Mouse (Mus musculus): ENCODE results near the gene Clec3a. TPM values are rescaled to one million over a fixed set of nuclear protein-coding genes. Genes with fewer than 3 reads are reported as not detected.
A peak's percentile ranks its signal among the peaks of the same experiment; 100 is the strongest.

Gene Clec3a
- total RNA-seq (2014; rRNA removed) (not detected in 2 replicates), polyA plus RNA-seq (2015; fragmentation: Nextera tagmentation; extraction: Ambion mirVana) (0.38 TPM in 1 of 2 replicates, not detected in the other)

GRCm38 (mm10) chr8:114417786-114418185, at the start of gene Clec3a:
Gene Clec3a, plus strand, starts transcription at chr8:114418086.
- no peak within 1 kb of the TSS for H3K27ac ChIP-seq (ENCODE audit: low read depth, low read length)
- H3K4me1 ChIP-seq (ENCODE audit: insufficient read depth, low read length) = no peaks in the 10 kb centered on the region
- WGBS = 77% methylated on average over 8 of the region's 8 CpGs
- no peaks in the 10 kb centered on the region for H3K36me3 ChIP-seq (ENCODE audit: insufficient read depth, low read length)
- no peaks in the 10 kb centered on the region for H3K27me3 ChIP-seq (ENCODE audit: insufficient read depth, low read length)
- TF ChIP-seq CTCF (IDR thresholded peaks at IDR 0.05) = no peak
- no peak for ATAC-seq (ENCODE audit: low FRiP score)
- no peaks in the 10 kb centered on the region for H3K9me3 ChIP-seq (ENCODE audit: low read length)
- DNase-seq (ENCODE audit: low spot score) = no peak
- no peak within 1 kb of the TSS for H3K9ac ChIP-seq (replicated peaks; ENCODE audit: low read length, poor library complexity, severe bottlenecking)
- no peak within 1 kb of the TSS for H3K4me3 ChIP-seq (ENCODE audit: low read depth, low read length)
- H3K4me2 ChIP-seq (ENCODE audit: low read depth, low read length, poor library complexity, severe bottlenecking) = no peak within 1 kb of the TSS

- Histone ChIP-seq H3K9me3 (ENCODE audit: low read length) (no peaks in the 10 kb centered on the region), H3K27me3 (ENCODE audit: insufficient read depth, low read length) (no peaks in the 10 kb centered on the region), H3K27ac (ENCODE audit: low read depth, low read length) (no peak overlapping the region), H3K4me3 (ENCODE audit: low read depth, low read length) (no peak overlapping the region), H3K36me3 (ENCODE audit: insufficient read depth, low read length) (peaks cover 9% of the 10 kb centered on the region), H3K4me1 (ENCODE audit: insufficient read depth, low read length) (no peaks in the 10 kb centered on the region), H3K4me2 (ENCODE audit: low read depth, low read length, poor library complexity, severe bottlenecking) (peak overlapping the region; percentile 27), H3K9ac (replicated peaks; ENCODE audit: low read length, poor library complexity, severe bottlenecking) (no peak overlapping the region)
- peak; percentile 97 for TF ChIP-seq CTCF (IDR thresholded peaks at IDR 0.05)
- 39% methylated on average over 27 of the region's 27 CpGs for WGBS
- DNase-seq (ENCODE audit: low spot score) (peak; percentile 84), ATAC-seq (ENCODE audit: low FRiP score) (no peak)
Observed at GRCm38 (mm10) chr8:114369038-114369976, 48.6 kb upstream of the Clec3a start.

GRCm38 (mm10) chr8:114374390-114374789, 43.5 kb upstream of the Clec3a start:
- no peak overlapping the region for H3K27ac ChIP-seq (ENCODE audit: low read depth, low read length)
- DNase-seq (ENCODE audit: low spot score) (no peak), ATAC-seq (ENCODE audit: low FRiP score) (no peak)
- TF ChIP-seq CTCF (IDR thresholded peaks at IDR 0.05) = no peak
- no peak overlapping the region for H3K4me2 ChIP-seq (ENCODE audit: low read depth, low read length, poor library complexity, severe bottlenecking)
- H3K27me3 ChIP-seq (ENCODE audit: insufficient read depth, low read length) = no peaks in the 10 kb centered on the region
- 80% methylated on average over 6 of the region's 6 CpGs for WGBS
- no peaks in the 10 kb centered on the region for H3K9me3 ChIP-seq (ENCODE audit: low read length)
- no peaks in the 10 kb centered on the region for H3K4me1 ChIP-seq (ENCODE audit: insufficient read depth, low read length)
- peaks cover 9% of the 10 kb centered on the region for H3K36me3 ChIP-seq (ENCODE audit: insufficient read depth, low read length)
- no peak overlapping the region for H3K4me3 ChIP-seq (ENCODE audit: low read depth, low read length)
- no peak overlapping the region for H3K9ac ChIP-seq (replicated peaks; ENCODE audit: low read length, poor library complexity, severe bottlenecking)

GRCm38 (mm10) chr8:114384189-114384588, 33.7 kb upstream of the Clec3a start:
- Histone ChIP-seq H3K4me2 (ENCODE audit: low read depth, low read length, poor library complexity, severe bottlenecking) (no peak overlapping the region), H3K9me3 (ENCODE audit: low read length) (no peaks in the 10 kb centered on the region), H3K27me3 (ENCODE audit: insufficient read depth, low read length) (no peaks in the 10 kb centered on the region), H3K9ac (replicated peaks; ENCODE audit: low read length, poor library complexity, severe bottlenecking) (no peak overlapping the region), H3K4me1 (ENCODE audit: insufficient read depth, low read length) (no peaks in the 10 kb centered on the region), H3K36me3 (ENCODE audit: insufficient read depth, low read length) (no peaks in the 10 kb centered on the region), H3K27ac (ENCODE audit: low read depth, low read length) (no peak overlapping the region), H3K4me3 (ENCODE audit: low read depth, low read length) (no peak overlapping the region)
- DNase-seq (ENCODE audit: low spot score) (no peak), ATAC-seq (ENCODE audit: low FRiP score) (no peak)
- TF ChIP-seq CTCF (IDR thresholded peaks at IDR 0.05) = no peak
- WGBS = 70% methylated on average over 3 of the region's 3 CpGs

- no peak for TF ChIP-seq CTCF (IDR thresholded peaks at IDR 0.05)
- Histone ChIP-seq H3K9me3 (ENCODE audit: low read length) (no peaks in the 10 kb centered on the region), H3K4me1 (ENCODE audit: insufficient read depth, low read length) (no peaks in the 10 kb centered on the region), H3K9ac (replicated peaks; ENCODE audit: low read length, poor library complexity, severe bottlenecking) (no peak overlapping the region), H3K4me2 (ENCODE audit: low read depth, low read length, poor library complexity, severe bottlenecking) (no peak overlapping the region), H3K27ac (ENCODE audit: low read depth, low read length) (no peak overlapping the region), H3K36me3 (ENCODE audit: insufficient read depth, low read length) (no peaks in the 10 kb centered on the region), H3K4me3 (ENCODE audit: low read depth, low read length) (no peak overlapping the region), H3K27me3 (ENCODE audit: insufficient read depth, low read length) (no peaks in the 10 kb centered on the region)
- DNase-seq (ENCODE audit: low spot score) (no peak), ATAC-seq (ENCODE audit: low FRiP score) (no peak)
- WGBS = 92% methylated on average over 4 of the region's 4 CpGs
Observed at GRCm38 (mm10) chr8:114387494-114387893, 30.4 kb upstream of the Clec3a start.
